Mouse (Mus musculus): ENCODE results near the gene Dcakd. TPM values are rescaled to one million over a fixed set of nuclear protein-coding genes. Genes with fewer than 3 reads are reported as not detected.

Gene Dcakd
- total RNA-seq, 2 experiments from 2014 or later, result 10.7 to 13.4 TPM

GRCm38 (mm10) chr11:103051249-103051691 is 23.1 kb upstream of the Dcakd start:
- no peak for ATAC-seq (replicated peaks; ENCODE audit: low FRiP score, poor library complexity, severe bottlenecking)

DNA sequence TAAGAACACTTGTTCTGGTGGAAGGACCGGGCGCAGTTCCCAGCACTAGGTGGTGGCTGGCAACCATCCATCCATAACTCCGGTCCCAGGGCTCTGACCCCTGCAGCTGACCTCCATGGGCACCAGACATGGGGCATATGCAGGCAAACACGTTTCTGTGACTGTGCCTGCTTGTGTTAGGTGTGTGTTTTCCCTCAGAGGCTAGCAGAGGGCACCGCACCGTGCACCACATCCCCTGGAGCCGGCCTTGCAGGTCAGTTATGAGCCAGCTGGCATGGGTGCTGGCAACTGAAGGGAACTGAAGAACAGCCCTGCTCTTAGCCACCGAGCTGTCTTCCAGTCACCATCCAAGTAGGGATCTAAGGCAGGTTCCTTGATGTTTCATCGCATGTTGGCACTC is 22.0 kb upstream of the Dcakd start:
- ATAC-seq (replicated peaks; ENCODE audit: low FRiP score, poor library complexity, severe bottlenecking), result no peak

DNA sequence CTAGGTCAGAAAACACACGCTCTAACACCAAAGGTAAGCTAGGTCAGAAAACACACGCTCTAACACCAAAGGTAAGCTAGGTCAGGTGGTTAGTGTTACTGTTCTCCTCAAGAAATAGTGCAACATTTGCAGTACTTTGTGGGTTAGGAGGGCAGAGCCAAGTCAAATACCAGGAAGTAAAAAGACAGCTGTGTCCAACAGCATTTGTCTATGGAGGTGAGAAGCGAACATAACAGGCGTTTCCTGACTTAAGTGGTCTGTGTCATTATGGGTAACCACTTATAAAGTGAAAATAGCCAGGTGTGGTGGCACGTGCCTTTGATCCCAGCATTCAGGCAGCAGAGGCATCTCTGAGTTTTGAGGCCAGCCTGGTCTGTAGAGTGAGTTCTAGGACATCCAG is 21.5 kb upstream of the Dcakd start:
- no peak for ATAC-seq (replicated peaks; ENCODE audit: low FRiP score, poor library complexity, severe bottlenecking)

DNA sequence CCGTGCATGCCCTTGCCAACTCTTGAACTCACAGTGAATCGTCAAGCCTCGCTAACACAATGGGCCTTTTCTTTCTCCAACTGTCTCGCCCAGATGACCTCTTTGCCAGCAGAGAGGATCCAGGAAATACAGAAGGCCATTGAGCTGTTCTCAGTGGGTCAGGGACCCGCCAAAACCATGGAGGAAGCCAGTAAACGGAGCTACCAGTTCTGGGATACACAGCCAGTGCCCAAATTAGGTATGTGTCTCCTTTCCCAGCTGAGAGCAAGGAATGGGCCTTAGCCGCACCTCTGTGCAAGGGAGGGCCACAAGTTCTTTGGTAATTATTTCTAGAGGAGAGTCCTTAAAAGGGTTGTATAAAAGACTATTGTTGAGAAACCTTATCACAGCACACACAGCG is 18.2 kb upstream of the Dcakd start:
- ATAC-seq (replicated peaks; ENCODE audit: low FRiP score, poor library complexity, severe bottlenecking), result no peak

DNA sequence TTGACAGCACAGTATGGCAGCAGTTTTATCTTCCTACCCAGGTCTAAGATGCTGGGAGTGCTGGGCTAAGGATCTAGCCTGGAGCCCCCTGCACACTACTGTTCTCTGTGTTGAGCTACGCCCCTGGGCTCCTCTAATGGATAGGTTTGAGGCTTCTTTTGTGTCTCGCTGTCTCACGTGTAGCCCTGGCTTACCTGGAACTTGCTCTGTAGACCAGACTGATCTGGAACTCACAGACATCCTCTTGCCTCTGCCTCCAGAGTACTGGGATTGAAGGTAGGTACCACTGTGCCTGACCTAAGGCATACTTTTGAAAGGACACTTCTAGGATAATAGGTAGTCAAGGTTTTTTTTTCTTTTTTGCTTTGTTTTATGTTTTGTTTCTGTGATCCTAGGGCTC is 15.8 kb upstream of the Dcakd start:
- ATAC-seq (replicated peaks; ENCODE audit: low FRiP score, poor library complexity, severe bottlenecking), result no peak

- no peak for ATAC-seq (replicated peaks; ENCODE audit: low FRiP score, poor library complexity, severe bottlenecking)
These were observed 14.7 kb upstream of the Dcakd start for GRCm38 (mm10) chr11:103042828-103043227.

DNA sequence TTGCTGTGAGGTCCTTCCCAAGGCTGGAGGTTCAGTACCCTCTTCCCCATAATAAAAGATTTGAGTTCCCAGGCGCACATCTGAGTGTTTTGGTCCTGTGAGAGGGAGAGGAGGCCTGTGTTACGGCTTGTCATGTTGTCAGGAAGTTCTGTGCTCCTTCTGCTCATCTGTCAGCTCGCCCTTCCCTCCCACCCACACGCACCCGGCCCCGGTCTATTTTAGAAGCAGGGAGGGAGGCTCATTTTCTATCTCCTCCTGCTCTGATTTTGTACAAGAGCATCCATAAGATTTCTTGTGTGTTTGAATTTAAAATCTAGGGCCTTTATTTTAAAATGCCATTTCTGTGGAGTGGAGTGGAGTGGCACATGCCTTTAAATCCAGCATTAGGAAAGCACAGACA is 9.9 kb upstream of the Dcakd start:
- ATAC-seq (replicated peaks; ENCODE audit: low FRiP score, poor library complexity, severe bottlenecking), result no peak

DNA sequence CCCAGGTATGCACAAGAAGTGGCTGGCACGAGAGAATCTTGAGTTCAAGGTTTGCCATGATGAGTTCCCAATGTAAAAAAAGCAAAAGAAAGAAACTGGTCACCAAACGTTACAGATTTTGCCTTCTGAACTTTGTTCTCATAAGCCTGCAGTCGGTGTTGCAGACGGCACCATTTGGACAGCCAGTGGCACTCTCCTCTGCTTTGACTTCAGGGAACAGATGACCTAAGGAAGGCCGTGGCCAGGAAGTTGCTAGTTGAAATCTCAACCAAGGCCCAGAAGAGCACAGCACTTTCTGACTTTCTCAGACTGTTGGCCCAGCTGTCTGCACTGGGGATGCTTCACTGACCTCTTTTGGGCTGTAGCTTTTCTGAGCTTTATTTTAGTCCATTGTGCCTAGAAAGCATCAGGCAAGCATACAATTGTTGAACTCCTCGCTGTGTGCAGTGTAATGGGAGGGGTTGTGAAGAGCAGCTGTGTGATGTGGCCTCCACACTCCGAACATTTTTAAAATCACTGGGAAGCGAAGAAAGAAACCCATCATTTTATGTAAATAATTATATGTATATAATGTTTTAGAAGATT is 8.8 kb upstream of the Dcakd start:
- no peak for ATAC-seq (replicated peaks; ENCODE audit: low FRiP score, poor library complexity, severe bottlenecking)

DNA sequence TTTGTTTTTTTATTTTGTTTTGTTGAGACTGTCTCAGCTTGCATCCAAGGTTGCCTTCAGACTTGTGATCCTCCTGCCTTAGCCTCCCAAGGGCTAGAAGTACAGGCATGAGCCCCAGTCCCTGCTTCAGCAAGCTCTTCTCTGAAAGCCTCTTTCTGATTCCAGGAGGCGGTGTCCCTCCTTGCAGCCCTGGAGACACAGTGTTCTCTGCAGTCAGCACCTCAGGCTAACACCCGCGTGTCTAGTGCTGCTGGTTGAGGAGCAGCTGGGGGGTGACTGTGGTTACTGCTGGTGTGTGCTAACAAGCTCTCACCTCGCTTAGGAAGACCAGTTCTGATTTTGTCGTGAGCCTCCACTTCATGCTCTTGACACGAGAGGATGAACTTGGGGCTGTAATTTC is 6.9 kb upstream of the Dcakd start:
- ATAC-seq (replicated peaks; ENCODE audit: low FRiP score, poor library complexity, severe bottlenecking), result no peak

DNA sequence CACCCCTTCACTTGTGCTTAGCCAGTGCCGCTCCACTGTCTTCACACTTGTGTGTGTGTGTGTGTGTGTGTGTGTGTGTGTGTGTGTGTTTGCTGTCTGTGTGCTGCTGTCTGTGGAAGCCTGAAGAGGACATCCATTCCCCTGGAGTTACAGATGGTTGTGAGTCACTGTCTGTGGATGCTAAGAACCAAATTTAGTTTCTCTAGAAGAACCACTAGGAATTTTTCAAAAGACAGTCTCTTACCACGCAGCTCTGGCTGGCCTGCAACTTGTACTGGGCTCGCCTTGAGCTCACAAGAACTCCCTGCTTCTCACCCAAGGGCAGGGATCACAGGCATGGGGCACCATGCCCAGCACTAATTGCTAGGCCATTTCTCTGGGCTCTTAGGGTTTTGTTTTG is 4.9 kb upstream of the Dcakd start:
- no peak for ATAC-seq (replicated peaks; ENCODE audit: low FRiP score, poor library complexity, severe bottlenecking)

GRCm38 (mm10) chr11:103027570-103028175 is 460 bp downstream of the Dcakd start:
- ATAC-seq (replicated peaks; ENCODE audit: low FRiP score, poor library complexity, severe bottlenecking), result peak; percentile 22; the same call in 1 of the 2 replicates

DNA sequence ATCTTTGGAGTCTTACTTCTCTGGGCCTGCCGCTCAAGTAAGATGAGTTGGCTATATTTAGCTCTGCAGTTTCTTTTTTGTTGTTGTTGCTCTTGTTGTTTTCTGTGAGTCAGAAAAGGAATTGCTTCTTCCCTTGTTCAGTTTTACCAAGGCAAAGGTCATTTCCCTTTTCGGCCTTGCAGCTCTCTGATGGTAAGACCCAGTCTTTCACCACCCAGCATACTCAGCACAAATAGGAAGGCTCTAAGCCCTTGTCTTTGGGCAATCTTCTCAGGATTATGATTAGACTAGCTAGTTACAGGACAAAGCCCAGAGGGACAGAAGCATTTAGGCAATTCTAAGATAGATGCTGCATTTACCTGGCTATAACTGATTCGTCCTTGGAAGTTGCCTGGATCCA is 1.2 kb downstream of the Dcakd start:
- ATAC-seq (replicated peaks; ENCODE audit: low FRiP score, poor library complexity, severe bottlenecking), result no peak

DNA sequence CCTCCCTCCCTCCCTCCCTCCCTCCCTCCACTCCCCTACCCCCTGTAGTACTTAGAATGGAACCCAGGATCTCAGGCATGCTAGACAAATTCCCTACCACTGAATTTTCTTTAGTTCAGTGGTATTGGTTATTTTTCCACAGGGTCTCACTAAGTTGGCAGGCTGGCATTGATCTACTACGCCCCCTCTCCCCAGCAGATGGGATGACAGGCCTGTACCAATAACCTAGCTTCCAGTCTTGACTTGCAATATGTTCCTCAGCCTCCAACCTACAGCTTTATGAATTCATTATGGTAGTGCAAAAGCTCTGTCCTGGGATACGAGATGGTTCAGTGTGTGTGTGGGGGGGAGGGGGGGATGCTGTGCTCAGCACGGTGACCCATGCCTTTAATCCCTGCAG is 4.2 kb downstream of the Dcakd start:
- no peak for ATAC-seq (replicated peaks; ENCODE audit: low FRiP score, poor library complexity, severe bottlenecking)

DNA sequence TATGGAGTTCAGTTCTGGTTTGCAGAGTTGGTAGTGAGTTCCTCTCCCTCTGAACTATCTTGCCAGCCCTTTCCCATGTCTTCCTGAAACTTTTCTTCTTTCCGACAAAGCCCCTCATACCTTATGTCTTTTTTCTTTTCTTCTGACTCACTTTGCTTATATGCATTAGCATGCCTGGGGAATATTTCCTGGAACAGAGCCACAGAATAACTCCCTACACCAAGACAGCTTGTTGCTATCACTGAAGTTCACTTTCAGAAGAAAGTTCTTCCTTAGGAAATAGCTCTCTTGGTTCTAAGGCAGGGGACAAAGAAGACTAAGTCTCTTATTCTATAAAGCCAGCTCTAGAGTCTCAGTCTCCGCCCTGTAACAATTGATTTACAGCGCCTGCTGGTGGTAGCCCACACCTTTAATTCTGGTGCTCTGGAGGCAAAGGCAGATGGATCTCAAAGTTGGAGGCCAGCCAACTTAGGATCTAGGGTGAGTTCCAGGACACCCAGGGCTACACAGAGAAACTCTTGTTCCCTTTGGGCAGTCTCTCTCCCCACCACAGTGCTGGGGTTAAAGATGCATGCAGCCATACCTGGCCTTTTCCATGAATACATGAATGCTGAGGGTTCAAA is 7.3 kb downstream of the Dcakd start:
- no peak for ATAC-seq (replicated peaks; ENCODE audit: low FRiP score, poor library complexity, severe bottlenecking)

DNA sequence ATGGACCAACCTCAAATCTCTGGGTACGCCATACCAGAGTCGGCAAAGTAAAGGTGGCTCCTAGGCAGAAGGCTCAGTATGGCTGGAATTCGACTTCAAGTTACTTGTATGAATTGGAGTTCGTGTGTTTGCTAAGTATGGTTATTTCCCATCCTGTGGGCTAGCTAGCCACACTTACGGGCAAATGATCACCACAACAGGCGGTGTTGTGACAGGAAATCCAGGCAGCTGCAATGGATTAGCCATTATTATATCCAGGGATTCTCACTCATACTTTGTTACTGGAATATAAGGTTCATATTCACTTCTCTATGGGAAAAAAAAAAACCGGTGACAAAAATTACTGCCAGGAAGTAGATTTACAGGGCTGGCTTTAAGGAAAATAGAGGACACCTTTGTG is 8.8 kb downstream of the Dcakd start:
- no peak for ATAC-seq (replicated peaks; ENCODE audit: low FRiP score, poor library complexity, severe bottlenecking)

- no peak for ATAC-seq (replicated peaks; ENCODE audit: low FRiP score, poor library complexity, severe bottlenecking)
These were observed 9.3 kb downstream of the Dcakd start for GRCm38 (mm10) chr11:103018860-103019259.

- ATAC-seq (replicated peaks; ENCODE audit: low FRiP score, poor library complexity, severe bottlenecking), result no peak
These were observed 10.5 kb downstream of the Dcakd start for GRCm38 (mm10) chr11:103017661-103018060.

DNA sequence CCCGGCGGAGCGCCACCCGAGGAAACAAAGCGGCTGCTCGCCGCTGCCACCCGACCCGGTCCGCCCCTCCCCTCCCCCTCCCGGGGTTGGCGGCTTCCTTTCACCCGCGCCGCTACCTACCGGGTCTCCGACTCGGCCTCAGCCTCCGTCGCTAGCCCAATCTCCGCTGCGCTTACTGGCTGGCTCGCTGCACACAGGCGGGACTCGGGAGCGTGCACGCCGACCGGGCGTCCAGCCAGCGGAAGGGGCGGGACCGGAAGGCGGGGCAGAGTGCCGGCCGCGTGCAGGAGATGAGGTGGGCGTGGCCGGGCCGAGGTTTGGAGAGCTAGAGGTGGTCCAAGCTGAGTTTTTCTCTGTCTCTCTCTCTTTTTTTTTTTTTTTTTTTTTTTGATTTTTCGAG is 11.2 kb downstream of the Dcakd start:
- ATAC-seq (replicated peaks; ENCODE audit: low FRiP score, poor library complexity, severe bottlenecking), result peak; percentile 100

DNA sequence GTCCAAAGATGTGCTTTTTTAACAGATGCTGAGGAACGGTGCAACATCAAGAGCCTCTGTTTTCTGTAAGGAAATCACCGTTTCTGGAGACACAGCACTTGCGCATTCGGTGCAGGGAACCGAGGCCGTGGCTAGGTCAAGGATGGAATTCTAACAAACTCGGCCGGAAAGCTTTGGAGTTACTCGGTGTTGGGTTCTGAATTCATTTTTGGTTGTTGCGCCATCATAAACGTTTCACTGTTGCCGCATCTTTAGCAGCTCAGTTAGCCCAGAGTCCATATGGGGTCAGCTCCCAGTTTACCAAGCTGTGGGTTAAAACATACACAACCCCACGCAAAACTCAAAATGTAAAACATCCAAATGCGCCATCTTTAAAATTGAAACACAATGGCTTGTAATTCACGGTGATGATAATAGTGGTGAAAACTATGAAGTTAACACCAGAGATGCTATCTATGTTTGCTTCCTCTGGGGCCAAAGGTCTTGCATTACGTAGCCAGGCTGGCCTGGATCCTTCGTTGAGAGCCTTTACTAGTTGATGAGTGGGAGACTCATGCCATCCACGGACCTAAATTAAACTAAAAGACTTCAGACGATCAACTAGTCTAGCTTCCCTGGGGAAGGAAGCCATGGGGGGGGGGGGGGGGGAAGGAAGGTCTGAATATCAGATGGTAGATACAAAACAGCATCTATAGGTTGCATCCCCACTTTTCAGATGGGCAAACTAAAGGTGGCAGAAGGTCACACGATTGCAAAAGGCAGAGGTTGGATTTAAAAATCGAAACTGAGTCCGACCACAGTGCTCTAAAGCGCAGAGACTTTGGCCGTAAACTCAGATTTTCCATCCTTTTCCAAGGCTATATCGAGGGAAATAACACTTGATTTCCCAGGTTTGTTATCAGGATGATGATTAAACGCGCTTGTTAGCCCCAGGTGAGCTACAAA is 12.0 kb downstream of the Dcakd start:
- no peak for ATAC-seq (replicated peaks; ENCODE audit: low FRiP score, poor library complexity, severe bottlenecking)

DNA sequence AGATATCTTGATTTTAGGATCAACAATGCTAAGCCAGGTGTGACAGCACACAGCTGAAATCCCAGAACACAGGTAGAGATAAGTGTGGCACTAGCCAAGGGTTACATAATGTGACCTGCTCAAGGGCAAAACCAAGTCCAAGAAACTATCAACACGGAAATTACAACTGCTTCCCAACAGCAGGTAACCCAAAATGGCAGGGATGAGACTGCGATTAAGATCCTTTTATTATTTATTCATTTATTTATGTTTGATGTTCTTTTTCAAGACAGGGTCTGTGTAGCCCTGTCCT is 17.0 kb downstream of the Dcakd start:
- ATAC-seq (replicated peaks; ENCODE audit: low FRiP score, poor library complexity, severe bottlenecking), result no peak

Measured in erythroid progenitor cell, adult 5-6 weeks (primary cell).